Comparison of ENCODE assay signal across 16 mouse cellular contexts in the genomic region with DNA sequence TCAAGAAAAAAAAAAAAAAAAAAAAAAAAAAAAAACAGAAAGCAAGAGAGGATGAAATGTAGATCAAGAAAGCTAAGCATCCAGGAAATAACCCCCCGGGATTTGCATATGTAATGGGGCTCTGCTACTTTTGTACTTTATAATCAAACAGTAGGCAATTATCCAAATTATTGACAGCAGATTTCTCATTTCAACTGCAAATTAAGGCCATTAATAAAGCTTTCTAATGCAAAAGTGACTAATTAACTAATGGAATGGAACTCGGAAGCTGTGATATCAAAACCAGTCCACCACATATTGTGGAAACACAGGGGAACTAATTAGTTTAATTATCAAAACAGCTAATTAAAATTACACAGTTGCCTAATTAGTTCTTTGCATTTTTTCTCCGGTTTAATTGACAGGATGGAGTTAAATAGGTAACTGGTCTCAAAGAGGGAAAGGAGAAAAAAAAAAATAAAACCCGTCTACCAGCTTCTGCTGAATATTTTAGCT. TPM values are rescaled to one million over a fixed set of nuclear protein-coding genes. Genes with fewer than 3 reads are reported as not detected.
DNase-seq lines count a peak whose midpoint lies in the region; ATAC-seq lines count a peak whose summit lies in the region.
"Had no signal": no experiment of that assay in that cellular context is flagged by ENCODE, and none has a peak within 500 bp of the region (broad histone marks: within the 10 kb centered on the region; RNA-seq: fewer than 3 reads in every experiment).

No protein-coding gene starts in this region.

- no peaks in the 10 kb centered on the region for H3K36me3 ChIP-seq in forebrain, embryonic 12.5 days (replicated peaks)
- H3K36me3 ChIP-seq in forebrain, embryonic 10.5 days (replicated peaks) = no peaks in the 10 kb centered on the region
- H3K36me3 ChIP-seq in midbrain, embryonic 13.5 days = no peaks in the 10 kb centered on the region
- H3K36me3 ChIP-seq in midbrain, embryonic 10.5 days = no peaks in the 10 kb centered on the region
- H3K36me3 ChIP-seq in neural tube, embryonic 13.5 days = no peaks in the 10 kb centered on the region
- H3K36me3 ChIP-seq in forebrain, embryonic 16.5 days (ENCODE audit: control insufficient read depth, insufficient read depth) = no peaks in the 10 kb centered on the region
- H3K36me3 ChIP-seq: embryonic facial prominence, embryonic 12.5 days; heart, embryonic 10.5 days; intestine, embryonic 15.5 days had no signal

- H3K9me3 ChIP-seq in forebrain, embryonic 12.5 days = no peaks in the 10 kb centered on the region
- no peaks in the 10 kb centered on the region for H3K9me3 ChIP-seq in forebrain, embryonic 10.5 days
- H3K9me3 ChIP-seq in midbrain, embryonic 13.5 days = no peaks in the 10 kb centered on the region
- no peaks in the 10 kb centered on the region for H3K9me3 ChIP-seq in midbrain, embryonic 10.5 days (replicated peaks)
- no peaks in the 10 kb centered on the region for H3K9me3 ChIP-seq in neural tube, embryonic 13.5 days
- H3K9me3 ChIP-seq in forebrain, embryonic 16.5 days (ENCODE audit: control insufficient read depth, low read length) = no peaks in the 10 kb centered on the region
- H3K9me3 ChIP-seq: embryonic facial prominence, embryonic 12.5 days; heart, embryonic 10.5 days; intestine, embryonic 15.5 days had no signal

- H3K4me3 ChIP-seq in forebrain, embryonic 12.5 days (replicated peaks) = no peak overlapping the region
- H3K4me3 ChIP-seq in forebrain, embryonic 10.5 days = no peak overlapping the region
- H3K4me3 ChIP-seq in midbrain, embryonic 13.5 days (replicated peaks) = no peak overlapping the region
- no peak overlapping the region for H3K4me3 ChIP-seq in midbrain, embryonic 10.5 days
- H3K4me3 ChIP-seq in neural tube, embryonic 13.5 days = no peak overlapping the region
- no peak overlapping the region for H3K4me3 ChIP-seq in forebrain, embryonic 16.5 days (replicated peaks; ENCODE audit: low read length)
- H3K4me3 ChIP-seq: embryonic facial prominence, embryonic 12.5 days; heart, embryonic 10.5 days; intestine, embryonic 15.5 days had no signal

- no peak overlapping the region for H3K27ac ChIP-seq in forebrain, embryonic 12.5 days
- H3K27ac ChIP-seq in forebrain, embryonic 10.5 days = no peak overlapping the region
- H3K27ac ChIP-seq in midbrain, embryonic 13.5 days = no peak overlapping the region; the same call in 1 of the 2 replicates
- H3K27ac ChIP-seq in midbrain, embryonic 10.5 days (replicated peaks) = no peak overlapping the region
- H3K27ac ChIP-seq in neural tube, embryonic 13.5 days (replicated peaks) = no peak overlapping the region
- H3K27ac ChIP-seq in forebrain, embryonic 16.5 days (ENCODE audit: low read length) = no peak overlapping the region
- H3K27ac ChIP-seq: embryonic facial prominence, embryonic 12.5 days; heart, embryonic 10.5 days; intestine, embryonic 15.5 days had no signal

- no peak overlapping the region for H3K9ac ChIP-seq in forebrain, embryonic 12.5 days
- no peak overlapping the region for H3K9ac ChIP-seq in midbrain, embryonic 13.5 days (replicated peaks)
- no peak overlapping the region for H3K9ac ChIP-seq in neural tube, embryonic 13.5 days
- H3K9ac ChIP-seq in forebrain, embryonic 16.5 days (replicated peaks; ENCODE audit: low read depth, low read length) = no peak overlapping the region
- H3K9ac ChIP-seq: embryonic facial prominence, embryonic 12.5 days; intestine, embryonic 15.5 days had no signal

- H3K4me1 ChIP-seq in forebrain, embryonic 12.5 days = peaks cover 19% of the 10 kb centered on the region
- H3K4me1 ChIP-seq in forebrain, embryonic 10.5 days = peaks cover 38% of the 10 kb centered on the region
- H3K4me1 ChIP-seq in midbrain, embryonic 13.5 days (replicated peaks) = peaks cover 41% of the 10 kb centered on the region
- H3K4me1 ChIP-seq in midbrain, embryonic 10.5 days = peaks cover 39% of the 10 kb centered on the region
- H3K4me1 ChIP-seq in neural tube, embryonic 13.5 days (replicated peaks) = peaks cover 19% of the 10 kb centered on the region
- peaks cover 7% of the 10 kb centered on the region for H3K4me1 ChIP-seq in forebrain, embryonic 16.5 days (replicated peaks; ENCODE audit: control insufficient read depth, insufficient read depth, low read length)
- H3K4me1 ChIP-seq: embryonic facial prominence, embryonic 12.5 days; heart, embryonic 10.5 days; intestine, embryonic 15.5 days had no signal

- 14% methylated on average over 4 of the region's 4 CpGs for WGBS in forebrain, embryonic 12.5 days
- WGBS in forebrain, embryonic 10.5 days = 36% methylated on average over 4 of the region's 4 CpGs
- 35% methylated on average over 4 of the region's 4 CpGs for WGBS in midbrain, embryonic 13.5 days
- WGBS in midbrain, embryonic 10.5 days = 62% methylated on average over 4 of the region's 4 CpGs
- 43% methylated on average over 4 of the region's 4 CpGs for WGBS in neural tube, embryonic 13.5 days
- 5% methylated on average over 4 of the region's 4 CpGs for WGBS in forebrain, embryonic 16.5 days

- H3K27me3 ChIP-seq in forebrain, embryonic 12.5 days = peaks cover 81% of the 10 kb centered on the region
- H3K27me3 ChIP-seq in forebrain, embryonic 10.5 days (ENCODE audit: poor library complexity, severe bottlenecking) = peaks cover 89% of the 10 kb centered on the region
- 0 out of 2 replicates have a peak, but pooled peaks cover 5% of the 10 kb centered on the region for H3K27me3 ChIP-seq in midbrain, embryonic 13.5 days
- peaks cover 17% of the 10 kb centered on the region for H3K27me3 ChIP-seq in midbrain, embryonic 10.5 days (ENCODE audit: low read depth, poor library complexity, severe bottlenecking)
- no peaks in the 10 kb centered on the region for H3K27me3 ChIP-seq in neural tube, embryonic 13.5 days
- peaks cover 52% of the 10 kb centered on the region for H3K27me3 ChIP-seq in forebrain, embryonic 16.5 days (replicated peaks; ENCODE audit: control insufficient read depth, insufficient read depth, low read length)
- H3K27me3 ChIP-seq: embryonic facial prominence, embryonic 12.5 days; intestine, embryonic 15.5 days had no signal

- DNase-seq in forebrain, embryonic 10.5 days (ENCODE audit: extremely low spot score, low spot score) = no peak
- no peak for DNase-seq in midbrain, embryonic 10.5 days (ENCODE audit: low spot score)
- no peak for DNase-seq in neural tube, embryonic 10.5 days (ENCODE audit: extremely low spot score, low spot score)
- no peak for DNase-seq in frontal cortex, postnatal 10 days (ENCODE audit: low spot score in 2 of 2)
- DNase-seq: cerebellum, adult 11 months; cerebellum, adult 8-10 months; cerebellum, postnatal 25 days; gastrocnemius, postnatal 10 days had no signal

- peak; percentile 55 for ATAC-seq in forebrain, embryonic 12.5 days (ENCODE audit: low FRiP score)
- peak; percentile 3; the same call in 1 of the 2 replicates for ATAC-seq in midbrain, embryonic 13.5 days
- ATAC-seq in neural tube, embryonic 13.5 days (ENCODE audit: low read depth) = peak; percentile 49
- ATAC-seq in forebrain, embryonic 16.5 days = peak; percentile 65
- ATAC-seq: intestine, embryonic 15.5 days had no signal

- no peak overlapping the region for H3K4me2 ChIP-seq in forebrain, embryonic 12.5 days
- H3K4me2 ChIP-seq in midbrain, embryonic 13.5 days (replicated peaks) = no peak overlapping the region
- no peak overlapping the region for H3K4me2 ChIP-seq in neural tube, embryonic 13.5 days
- H3K4me2 ChIP-seq in forebrain, embryonic 16.5 days (ENCODE audit: low read length) = no peak overlapping the region
- H3K4me2 ChIP-seq: embryonic facial prominence, embryonic 12.5 days; intestine, embryonic 15.5 days had no signal

RNA-seq across cellular contexts. Expression of a gene that starts 0.8 kb away (rescaled TPM):
- polyA plus RNA-seq in forebrain, embryonic 12.5 days (2016; fragmentation: Nextera tagmentation; extraction: Ambion mirVana) = 51.0 and 56.8 TPM in 2 replicates
- polyA plus RNA-seq in forebrain, embryonic 10.5 days (2016; fragmentation: Nextera tagmentation; extraction: Ambion mirVana) = 22.4 and 27.0 TPM in 2 replicates
- 135 and 142 TPM in 2 replicates for polyA plus RNA-seq in midbrain, embryonic 13.5 days (2015; fragmentation: Nextera tagmentation; extraction: Ambion mirVana)
- 25.6 and 28.9 TPM in 2 replicates for polyA plus RNA-seq in midbrain, embryonic 10.5 days (2016; fragmentation: Nextera tagmentation; extraction: Ambion mirVana)
- polyA plus RNA-seq in neural tube, embryonic 13.5 days (2015; fragmentation: Nextera tagmentation; extraction: Ambion mirVana) = 44.9 and 49.3 TPM in 2 replicates
- polyA plus RNA-seq in forebrain, embryonic 16.5 days (2015; fragmentation: Nextera tagmentation; extraction: Ambion mirVana) = 204 and 213 TPM in 2 replicates
- polyA plus RNA-seq: C2C12 had no signal

Comparison
In these comparisons a context has a peak if more than half of its experiments do, and no peak if none do; other contexts are left out.
1. ATAC-seq: peak in every context shown above with its lines; median percentile 65 in forebrain, embryonic 16.5 days; 55 in forebrain, embryonic 12.5 days; 49 in neural tube, embryonic 13.5 days; 3 in midbrain, embryonic 13.5 days.